Mouse (Mus musculus) large intestine, adult 2 months (tissue): ENCODE results near the gene Htr3a. TPM values are rescaled to one million over a fixed set of nuclear protein-coding genes. Genes with fewer than 3 reads are reported as not detected.

Source experiments
- DNase-seq: peaks from one replicate; pipeline ENCODE4 v3.0.0-alpha.2; 2012; ENCODE audit warnings: low read depth, low spot score
- WGBS: fragments of 180-500 bp; shearing (Covaris S2); methylation state at CpG from one replicate; pipeline ENCODE4 v1.1.7; 2018; 5-methylcytosine and 5-hydroxymethylcytosine counted together
- polyA plus RNA-seq: library from polyadenylated mRNA; depleted of rRNA; stranded (reverse); fragments of >200 nt; gene quantifications from 2 replicates; pipeline ENCODE4 v1.2.3, GENCODE M21; 2012; rRNA removed

Gene Htr3a
- 4.1 and 5.8 TPM in 2 replicates for polyA plus RNA-seq

DNA sequence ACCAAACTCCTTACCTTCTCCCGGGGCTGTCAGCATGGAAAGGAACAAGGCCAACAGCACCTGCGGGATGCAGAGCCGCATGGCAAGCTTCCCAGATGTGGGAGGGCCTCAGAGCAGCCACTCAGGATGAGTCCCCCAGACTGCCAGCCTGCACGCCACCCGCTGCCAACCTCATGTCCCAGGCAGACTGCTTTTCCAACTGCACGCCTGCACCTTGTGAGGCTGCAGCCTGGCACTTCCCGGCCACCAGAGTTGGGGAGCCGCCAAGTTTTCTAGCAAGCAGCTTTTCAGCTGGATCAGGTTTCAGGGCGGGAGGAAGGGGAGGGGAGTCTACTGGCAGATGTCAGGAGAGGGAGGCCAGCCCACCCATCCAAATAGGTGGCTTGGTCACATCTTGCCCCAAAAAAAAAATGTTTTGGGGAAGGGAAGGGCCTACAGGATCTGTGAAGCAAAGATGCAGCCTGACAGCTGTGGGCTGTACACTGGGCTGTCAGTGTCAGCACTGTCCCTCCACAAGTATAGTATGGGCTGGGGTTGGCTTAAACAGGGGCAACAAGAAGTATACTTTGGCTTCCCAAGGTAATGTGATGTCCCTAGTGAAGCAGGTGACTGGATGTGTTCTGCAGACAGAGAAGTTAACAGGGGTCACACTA, at the start of gene Htr3a:
Gene Htr3a (minus strand): TSS at position 215 of the 653 bp plus-strand sequence.
- no peak for DNase-seq
- WGBS = 4% methylated on average over 9 of the region's 9 CpGs

DNA sequence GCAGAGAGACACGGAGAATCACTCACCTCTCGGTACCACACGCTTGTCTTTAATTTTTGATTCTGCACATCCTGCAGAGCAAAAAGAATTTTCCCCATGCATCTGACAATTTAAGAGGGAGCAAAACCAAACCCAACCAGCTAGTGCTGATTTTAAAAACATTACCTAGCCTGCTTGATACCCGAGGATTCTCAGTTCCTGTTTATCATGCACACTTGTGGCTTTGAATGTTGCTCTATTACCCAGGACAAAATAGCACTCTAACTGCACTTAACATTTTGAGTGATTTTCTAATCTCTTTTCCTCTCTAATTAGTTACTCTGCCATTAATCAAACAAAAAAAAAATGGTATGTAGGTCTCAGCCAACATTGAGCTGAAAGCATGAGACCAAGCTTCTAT, 36.7 kb upstream of the Htr3a start:
- DNase-seq = no peak
- WGBS = 85% methylated on average over 4 of the region's 4 CpGs

DNA sequence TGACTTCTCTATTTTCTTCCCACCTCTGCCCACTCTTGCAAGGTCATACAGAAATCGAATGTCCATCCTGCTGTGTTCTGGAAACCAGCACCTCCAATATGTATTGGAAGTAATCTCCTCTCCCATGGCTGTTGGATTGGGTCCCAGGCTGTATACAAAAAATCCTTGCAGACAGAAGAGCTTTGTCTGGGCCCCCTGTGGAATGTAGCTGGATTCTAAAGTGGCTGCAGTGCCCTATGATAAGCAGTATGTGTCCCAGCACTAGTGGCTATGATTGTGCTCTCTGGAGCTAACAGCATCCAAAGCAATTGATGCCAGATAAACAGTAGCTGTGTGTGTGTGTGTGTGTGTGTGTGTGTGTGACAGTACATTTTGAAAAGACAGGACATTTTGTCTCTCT, 31.4 kb upstream of the Htr3a start:
- 55% methylated on average over 1 of the region's 1 CpGs for WGBS
- DNase-seq = no peak

DNA sequence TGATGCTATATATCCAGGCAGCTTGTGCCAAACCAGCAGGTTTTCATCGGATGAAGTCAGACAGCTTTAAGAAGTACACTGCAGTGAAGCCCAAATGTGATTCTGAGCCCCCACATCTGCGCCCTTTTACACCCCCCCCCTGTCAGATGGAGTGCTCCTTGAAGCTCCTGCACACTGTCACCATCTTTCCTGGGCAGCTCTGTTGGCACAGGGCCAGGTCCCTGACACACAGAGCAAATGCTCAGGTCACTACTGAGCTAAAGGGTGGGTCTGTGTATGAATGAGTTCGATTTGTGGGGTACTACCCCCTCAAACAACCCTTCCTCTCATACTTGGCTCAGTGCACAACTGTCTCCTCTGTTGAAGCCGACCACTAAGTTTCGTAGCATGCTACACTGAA, 18.5 kb upstream of the Htr3a start:
- 66% methylated on average over 5 of the region's 5 CpGs for WGBS
- no peak for DNase-seq

DNA sequence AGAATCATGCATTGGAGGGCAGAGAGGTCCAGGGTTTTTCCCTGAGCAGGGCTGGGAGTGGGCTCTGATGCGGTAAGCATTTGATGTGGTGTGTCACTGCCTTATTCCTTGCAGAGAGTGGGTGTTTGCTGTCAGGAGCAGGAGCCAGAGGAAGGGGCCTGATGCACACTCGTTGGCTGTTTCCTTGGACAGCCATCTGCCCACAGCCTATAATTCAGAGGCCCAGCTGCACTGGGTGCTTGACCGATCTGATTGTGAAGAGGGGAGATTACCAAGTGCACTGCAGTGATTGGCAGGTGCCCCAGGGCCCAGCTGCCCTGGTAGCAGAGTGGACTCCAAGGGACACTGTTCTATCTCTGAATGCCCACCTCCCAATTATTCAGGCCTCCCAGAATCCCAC, 17.9 kb upstream of the Htr3a start:
- DNase-seq = no peak
- WGBS = 66% methylated on average over 3 of the region's 3 CpGs

DNA sequence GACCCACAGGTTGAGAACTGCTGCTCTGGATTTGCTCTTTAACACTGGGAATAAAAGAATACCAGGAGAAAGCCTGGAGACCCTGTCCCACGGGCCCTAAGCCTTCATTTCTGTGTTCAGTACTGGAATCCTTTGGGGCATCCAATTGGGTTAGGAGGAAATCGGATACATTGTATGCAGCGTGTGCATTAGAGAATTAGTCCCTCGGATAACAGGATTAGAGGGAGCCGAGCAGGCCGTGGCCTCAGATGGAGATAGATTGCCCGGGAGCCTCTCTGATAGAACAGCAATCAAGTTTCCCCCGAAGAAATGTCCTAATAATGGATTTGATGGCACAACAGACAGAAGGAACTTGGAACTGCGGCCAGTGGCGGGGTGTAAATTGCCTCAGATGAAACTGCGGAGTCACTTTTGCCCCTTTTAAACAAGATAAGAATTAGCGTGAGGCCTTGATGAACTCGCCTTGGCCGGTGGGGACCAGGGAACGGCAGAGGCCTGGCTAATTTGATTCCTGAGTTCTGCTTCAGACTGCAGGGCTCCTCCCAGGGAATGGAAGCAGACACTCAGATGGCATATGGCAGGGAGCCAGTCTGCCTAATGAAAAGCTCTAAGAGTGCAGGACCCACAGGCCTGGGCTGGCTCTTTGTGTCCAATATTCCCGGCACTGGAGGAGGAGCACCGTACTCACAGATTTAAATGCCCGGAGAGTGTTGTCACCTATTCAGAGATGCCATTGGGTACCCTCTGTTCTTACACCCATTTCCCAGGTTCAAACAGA, 5.3 kb upstream of the Htr3a start:
- DNase-seq = no peak
- 64% methylated on average over 18 of the region's 18 CpGs for WGBS

DNA sequence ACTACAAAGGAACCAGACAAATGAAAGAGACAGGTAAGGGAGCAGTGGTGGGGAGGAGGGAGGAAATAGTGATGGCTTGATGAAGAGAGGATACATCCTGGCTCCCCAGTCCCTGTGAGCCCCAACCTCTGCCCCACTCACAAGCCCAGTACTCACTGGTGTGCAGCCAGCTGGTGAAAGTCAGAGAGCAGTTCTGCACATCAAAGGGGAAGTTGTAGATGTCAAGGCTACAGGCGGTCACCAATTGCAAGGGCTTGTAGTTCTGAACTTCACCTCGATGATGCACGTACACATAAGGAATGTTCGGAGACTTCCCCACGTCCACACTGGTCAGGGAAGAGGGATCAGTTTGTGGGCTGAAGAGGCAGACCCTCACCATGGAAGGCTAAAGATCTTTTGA, 6.5 kb downstream of the Htr3a start:
- DNase-seq = no peak
- 71% methylated on average over 5 of the region's 5 CpGs for WGBS

DNA sequence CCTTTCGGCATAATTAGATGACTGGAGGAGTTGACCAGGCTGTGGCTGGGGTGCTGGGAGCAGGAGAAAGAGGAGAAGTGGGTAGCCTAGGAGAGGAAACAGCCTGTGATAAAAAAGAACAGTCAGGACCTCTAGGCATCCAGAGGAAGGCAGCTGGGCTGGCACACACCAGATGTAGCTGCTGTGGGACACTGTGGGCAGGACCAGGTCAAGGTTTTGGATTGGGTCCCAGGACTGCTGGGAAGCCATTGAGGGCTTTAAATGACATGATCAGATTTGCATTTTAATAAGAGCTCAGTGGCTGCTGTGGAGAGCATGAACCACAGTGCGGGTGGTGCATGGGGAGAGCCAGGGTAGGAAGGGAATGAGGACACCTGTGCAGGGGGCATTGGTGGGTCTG, 7.1 kb downstream of the Htr3a start:
- WGBS = 76% methylated on average over 2 of the region's 2 CpGs
- no peak for DNase-seq

DNA sequence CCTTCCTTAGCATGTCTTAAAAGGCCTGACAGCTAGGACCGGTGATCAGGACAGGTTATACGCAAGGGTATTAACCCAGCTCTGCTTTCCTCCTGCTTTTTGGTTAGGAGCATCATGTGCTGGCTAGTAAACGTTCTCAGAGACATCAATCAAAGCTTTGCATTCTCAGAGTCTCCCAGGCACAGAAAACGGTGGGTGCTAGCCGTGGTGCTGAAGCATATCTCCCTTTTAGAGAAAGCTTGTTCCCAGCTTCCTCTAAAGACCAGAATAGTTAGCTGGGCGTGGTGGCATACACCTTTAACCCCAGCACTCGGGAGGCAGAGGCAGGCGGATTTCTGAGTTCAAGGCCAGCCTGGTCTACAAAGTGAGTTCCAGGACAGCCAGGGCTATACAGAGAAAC, 12.3 kb downstream of the Htr3a start:
- 16% methylated on average over 8 of the region's 8 CpGs for WGBS
- DNase-seq = no peak

DNA sequence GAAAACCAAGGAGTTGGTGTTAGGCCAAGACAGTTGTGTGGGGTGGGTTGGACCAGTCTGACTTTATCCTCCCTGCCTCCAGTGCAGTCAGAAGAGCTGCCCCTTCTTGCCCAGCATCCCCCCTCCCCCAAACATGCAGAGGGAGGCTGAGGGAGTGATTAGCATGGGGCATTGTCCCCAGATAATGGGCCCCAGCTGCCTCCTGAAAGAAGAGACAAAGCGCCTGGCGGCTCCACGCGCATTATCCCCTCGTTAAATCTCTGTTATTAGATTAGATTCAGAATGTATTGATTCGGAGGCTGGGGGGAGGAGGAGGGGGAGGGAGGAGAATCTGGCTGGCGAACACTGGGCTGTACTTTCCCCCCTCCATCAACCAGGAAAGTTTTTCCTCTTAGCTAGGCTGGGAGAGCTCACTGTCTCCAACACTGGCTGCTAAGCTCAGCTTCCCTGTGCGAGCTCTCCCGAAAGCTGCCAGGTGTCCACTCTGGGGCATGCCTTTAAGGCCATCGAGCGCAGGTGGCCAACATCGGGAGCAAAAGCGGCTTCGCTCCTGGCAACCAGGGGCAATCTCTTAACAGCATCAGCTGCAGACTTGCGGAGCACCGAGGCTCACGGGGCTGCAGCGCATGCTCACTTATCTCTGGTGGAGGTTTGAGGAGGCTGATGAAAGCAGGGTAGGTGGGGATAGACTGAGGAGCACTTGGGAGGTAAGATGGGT, 14.9 kb downstream of the Htr3a start:
- 29% methylated on average over 18 of the region's 18 CpGs for WGBS
- DNase-seq = no peak

DNA sequence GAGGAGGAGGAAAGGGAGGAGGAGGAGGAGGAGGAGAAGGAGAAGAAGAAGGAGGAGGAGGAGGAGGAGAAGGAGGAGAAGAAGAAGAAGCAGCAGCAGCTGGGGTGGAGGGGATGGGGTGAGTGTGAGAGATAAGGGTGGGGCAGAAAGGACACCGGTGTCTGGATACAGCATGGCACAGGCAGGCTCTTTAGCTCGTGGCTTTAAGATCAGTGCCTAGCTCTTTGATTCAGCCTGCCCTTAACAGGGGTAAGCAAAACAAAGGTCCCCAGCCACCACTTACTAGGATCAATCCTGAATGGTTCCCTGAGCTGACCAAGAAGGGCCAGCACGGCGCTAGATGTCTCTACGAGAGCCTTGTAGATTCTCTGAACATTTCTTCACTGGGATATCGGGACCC, 16.1 kb downstream of the Htr3a start:
- WGBS = 66% methylated on average over 6 of the region's 6 CpGs

DNA sequence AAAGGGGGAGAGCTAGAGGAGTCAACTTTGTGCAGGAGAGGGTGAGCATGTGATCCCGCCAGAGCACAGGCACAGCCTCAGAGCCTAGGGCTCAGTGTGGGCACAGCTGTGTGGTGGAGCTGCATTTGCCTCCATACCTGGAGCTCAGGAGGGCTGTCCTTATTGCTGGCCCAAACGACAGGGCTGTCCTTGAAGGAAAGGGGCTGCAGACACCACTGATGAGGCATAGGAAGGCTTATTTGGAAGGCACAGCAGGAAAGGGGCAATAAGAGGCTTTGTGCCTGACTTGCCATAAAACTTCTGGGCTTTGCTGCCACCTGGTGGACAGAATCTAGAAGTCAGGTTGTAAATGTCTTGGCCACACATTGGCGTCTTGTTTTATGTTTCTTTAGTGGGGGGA, 16.9 kb downstream of the Htr3a start:
- DNase-seq = peak; percentile 35
- 32% methylated on average over 3 of the region's 3 CpGs for WGBS

More for the DNA sequence above, 16.1 kb downstream of the Htr3a start:
- DNase-seq = no peak

DNA sequence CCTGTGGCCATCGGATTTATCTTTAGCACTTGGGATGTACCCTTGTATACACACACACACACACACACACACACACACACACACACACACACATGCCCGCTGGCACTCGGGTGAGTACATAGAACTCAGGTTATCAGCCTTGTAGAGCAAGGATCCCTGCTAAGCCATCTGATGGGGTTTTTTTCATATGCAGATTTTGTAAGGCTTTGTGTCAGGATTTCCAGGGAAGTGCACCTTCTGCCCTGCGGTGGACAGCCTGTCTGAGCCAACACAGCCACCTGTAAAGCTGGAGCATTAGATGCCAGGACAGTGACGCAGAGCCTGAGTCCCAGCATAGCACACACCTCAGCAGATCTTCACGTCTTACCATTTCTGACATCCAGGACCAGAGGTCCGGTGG, 21.8 kb downstream of the Htr3a start:
- 77% methylated on average over 7 of the region's 7 CpGs for WGBS
- no peak for DNase-seq

DNA sequence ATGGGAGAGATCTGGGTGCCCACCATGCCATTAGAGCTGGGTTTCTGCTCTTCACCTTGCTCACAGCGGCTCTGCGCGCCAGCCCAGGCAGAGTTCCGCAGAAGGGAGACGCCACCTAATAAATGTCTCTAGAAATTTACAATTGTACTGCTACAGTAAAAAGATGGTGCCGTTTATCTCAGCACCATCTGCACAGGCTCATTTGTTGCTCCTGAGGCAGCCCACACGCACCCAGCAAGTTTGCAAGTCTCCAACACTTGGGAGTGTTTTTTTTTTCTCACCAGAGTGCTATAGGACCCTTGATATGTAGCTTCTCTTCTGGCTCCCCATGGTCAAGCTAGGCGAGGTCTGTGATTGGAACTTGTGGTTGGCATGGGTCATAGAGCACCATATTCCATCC, 38.0 kb downstream of the Htr3a start:
- DNase-seq = no peak
- WGBS = 65% methylated on average over 8 of the region's 8 CpGs

DNA sequence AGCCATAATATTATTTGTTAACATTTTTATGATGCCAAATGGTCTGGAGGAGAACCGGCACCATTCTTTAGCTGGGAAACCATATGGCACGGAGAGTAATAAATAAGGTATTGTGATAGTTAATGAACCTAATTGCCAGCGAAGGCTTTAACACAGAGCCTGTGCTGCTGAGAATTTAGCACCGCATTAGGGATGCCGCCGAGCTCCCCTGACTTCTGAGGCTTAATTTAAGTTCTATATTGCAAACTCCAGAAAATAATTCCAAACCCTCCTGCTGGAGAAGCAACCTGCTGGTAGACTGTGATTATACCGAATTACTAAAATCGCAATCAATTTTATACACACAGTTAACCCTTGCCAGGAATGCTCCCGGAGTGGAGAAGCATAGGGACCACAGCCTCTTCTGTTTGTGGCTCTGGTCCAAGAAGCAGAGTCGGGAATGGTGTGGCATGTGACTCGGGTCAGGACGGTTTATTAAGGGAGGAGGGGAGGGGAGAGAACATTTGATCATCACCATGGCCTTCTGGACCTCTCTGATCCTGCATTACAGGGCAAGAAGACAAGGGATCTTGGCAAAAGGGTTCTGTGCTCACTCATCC, 44.3 kb downstream of the Htr3a start:
- no peak for DNase-seq
- 61% methylated on average over 12 of the region's 12 CpGs for WGBS

DNA sequence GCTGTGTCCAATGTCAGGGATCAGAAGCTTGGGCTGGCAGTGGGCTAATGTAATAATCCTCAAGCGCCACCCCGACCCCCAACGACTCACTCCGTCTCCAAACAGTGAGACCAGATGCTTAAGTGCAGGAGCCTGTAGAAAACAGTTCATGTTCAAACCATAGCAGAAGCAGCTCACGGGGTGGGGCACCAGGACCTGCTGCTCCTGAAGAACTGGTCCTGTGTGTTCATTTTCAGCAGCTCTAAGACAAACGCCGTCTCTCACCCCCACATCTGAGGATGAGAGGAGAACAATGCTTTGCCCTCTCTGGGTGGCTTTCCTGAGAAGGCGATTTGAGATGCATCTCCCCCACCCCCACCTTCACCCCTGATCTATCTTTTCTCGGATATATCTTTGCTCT, 45.7 kb downstream of the Htr3a start:
- no peak for DNase-seq
- WGBS = 29% methylated on average over 9 of the region's 9 CpGs

DNA sequence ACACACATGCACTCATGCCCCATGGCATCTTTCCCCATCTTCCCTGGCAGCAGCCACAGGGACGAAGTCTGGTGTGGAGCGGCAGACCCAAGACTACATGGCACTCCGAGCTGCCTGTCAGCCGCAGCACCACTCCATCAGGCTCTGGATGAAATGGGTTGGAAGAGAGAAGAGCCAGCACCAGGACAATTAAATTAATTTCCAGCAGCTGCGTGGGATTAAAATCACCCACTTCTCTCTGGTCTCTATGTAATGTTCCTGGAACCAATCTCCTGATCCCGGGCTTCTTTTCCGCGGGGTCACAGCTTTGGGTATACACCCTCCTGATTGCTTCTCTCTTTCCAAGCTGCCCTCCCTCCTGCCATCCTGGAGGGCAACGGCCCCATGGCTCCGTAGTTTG, 49.4 kb downstream of the Htr3a start:
- 87% methylated on average over 10 of the region's 10 CpGs for WGBS
- no peak for DNase-seq

DNA sequence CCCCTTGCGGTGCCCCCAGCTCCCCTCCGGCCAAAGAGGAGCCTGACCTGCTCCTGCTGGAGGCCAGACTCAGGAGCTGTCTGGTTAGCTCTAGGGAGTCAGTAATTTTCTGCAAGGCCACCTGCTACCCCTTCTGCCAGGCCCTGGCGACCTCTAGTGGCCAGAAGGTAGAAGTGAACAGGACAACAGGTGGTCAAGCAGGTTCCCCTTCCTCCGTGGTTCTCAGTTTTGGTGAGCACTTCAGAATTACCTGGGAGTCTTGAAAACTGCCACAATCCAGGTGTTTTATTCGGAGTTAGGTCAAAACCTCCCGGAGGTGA, 50.4 kb downstream of the Htr3a start:
- WGBS = 2% methylated on average over 6 of the region's 6 CpGs
- DNase-seq = no peak

DNA sequence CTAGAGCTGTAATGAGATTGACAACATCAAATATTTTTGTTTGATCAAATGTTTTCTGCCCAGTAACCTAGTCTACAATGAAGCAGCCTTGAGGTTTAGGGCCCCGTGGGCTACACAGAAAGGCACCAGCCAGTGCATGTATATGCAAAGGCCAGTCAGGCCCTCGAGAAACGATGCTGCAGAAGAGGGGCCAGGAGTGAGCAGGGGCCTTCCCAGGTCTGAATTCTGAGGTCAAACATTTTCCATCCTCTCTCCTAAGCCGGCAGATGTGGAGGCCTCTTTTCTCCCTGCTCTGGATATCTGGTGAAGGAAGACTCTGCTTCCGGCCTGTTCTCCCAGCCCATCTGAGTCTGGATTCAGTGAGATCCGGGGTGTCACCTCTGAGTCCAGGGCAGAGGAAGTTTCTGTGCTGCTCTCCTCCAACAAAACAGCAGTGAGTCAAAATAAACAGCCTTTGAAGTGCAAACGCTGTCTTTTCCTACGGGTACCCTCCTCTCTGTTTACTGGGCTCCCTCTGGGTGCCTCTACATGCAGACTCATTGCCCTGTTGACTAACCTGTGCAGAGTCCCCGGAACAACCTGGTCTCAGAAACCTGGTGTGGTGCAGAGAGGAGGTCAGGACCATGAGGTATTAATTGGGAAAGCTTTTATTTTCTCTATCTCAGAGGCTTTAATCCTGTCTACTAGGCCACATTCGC, 50.9 kb downstream of the Htr3a start:
- DNase-seq = no peak
- WGBS = 46% methylated on average over 10 of the region's 10 CpGs

DNA sequence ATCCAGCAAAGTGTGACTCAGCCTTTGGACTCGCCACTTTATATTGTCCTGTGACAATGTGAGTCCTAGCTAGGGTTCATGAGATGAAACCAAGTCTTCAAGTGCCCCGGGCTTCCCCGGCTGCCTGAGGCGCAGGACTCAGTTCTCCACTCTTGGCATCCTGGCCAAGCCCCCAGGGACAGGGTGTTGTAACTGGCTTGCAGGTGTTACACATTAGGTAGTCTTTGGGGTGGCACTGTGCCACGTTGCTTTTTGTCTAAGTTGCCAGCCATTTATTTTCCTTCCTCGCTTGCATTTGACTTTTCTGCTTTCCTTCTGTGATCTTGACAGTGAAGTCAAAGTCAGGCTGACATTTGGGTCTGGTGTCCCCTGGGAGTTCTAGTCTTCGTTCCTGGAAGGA, 53.0 kb downstream of the Htr3a start:
- DNase-seq = no peak

More for the DNA sequence above, 53.0 kb downstream of the Htr3a start:
- WGBS = 50% methylated on average over 7 of the region's 7 CpGs
